Mouse (Mus musculus): ENCODE data around the gene Gm3542.
"Not testable (repeated sequence)": the region's sequence is repeated elsewhere in the genome, so short reads cannot be mapped to it uniquely, and the experiment has no call there.

The Gm3542 gene

DNA sequence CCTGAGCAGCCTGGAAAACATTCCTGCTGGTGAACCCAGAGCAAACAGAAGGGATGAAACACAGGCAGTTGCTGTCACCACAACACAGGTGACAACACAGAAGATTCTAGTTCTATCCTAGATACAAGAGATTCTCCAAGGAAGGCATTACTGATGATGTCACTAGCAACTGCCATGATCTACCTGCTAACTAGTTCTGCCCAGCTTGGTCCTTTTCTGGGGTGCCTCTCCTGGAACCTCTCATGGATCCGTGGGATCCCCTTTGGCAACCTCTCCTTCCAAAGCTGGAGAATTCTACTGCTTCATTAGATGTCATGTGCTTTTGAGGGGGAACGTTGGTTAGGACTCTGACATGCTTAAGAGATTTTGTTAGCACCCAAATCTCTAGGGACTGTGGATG, at the start of gene Gm3542:
Gene Gm3542, minus strand, starts transcription at position 101 of the 400 bp plus-strand sequence.
- DNase-seq (ENCODE audit: low spot score in 2 of 2) = not testable (repeated sequence)
